Mouse (Mus musculus) kidney, postnatal 0 days (tissue): Measurements from ENCODE around the gene Olfr437. TPM values are rescaled to one million over a fixed set of nuclear protein-coding genes. Genes with fewer than 3 reads are reported as not detected.
"Not testable (repeated sequence)": the region's sequence is repeated elsewhere in the genome, so short reads cannot be mapped to it uniquely, and the experiment has no call there.

ENCODE experiments used
- ATAC-seq: fragments of 200-750 bp; cut with Nextera tagmentation; replicated peaks from 2 replicates; pipeline ENCODE4 v1.8.0; 2017; ENCODE audit warnings: low read depth, moderate number of reproducible peaks, moderate TSS enrichment, moderate library complexity; ENCODE audit not compliant: low FRiP score
- DNase-seq: peaks from one replicate; pipeline ENCODE4 v3.0.0-alpha.2; 2016; ENCODE audit warnings: low spot score
- H3K27ac ChIP-seq: fragments of 300-500 bp; sonication (generic); 2 replicates; pipeline ENCODE4 v1.5.1; 2014; ENCODE audit warnings: mild to moderate bottlenecking
- H3K27me3 ChIP-seq: fragments of 300-500 bp; sonication (generic); 2 replicates; pipeline ENCODE4 v1.6.1; 2014; ENCODE audit warnings: low read length, mixed read lengths; ENCODE audit not compliant: insufficient read depth
- H3K36me3 ChIP-seq: fragments of 300-500 bp; sonication (generic); 2 replicates; pipeline ENCODE4 v1.6.1; 2014; ENCODE audit warnings: low read length, mixed read lengths; ENCODE audit not compliant: insufficient read depth
- H3K4me1 ChIP-seq: fragments of 300-500 bp; sonication (generic); replicated peaks from 2 replicates; pipeline ENCODE4 v1.6.1; 2014; ENCODE audit warnings: antibody characterized with exemption, low read length, mixed read lengths; ENCODE audit not compliant: insufficient read depth
- H3K4me2 ChIP-seq: fragments of 300-500 bp; sonication (generic); 2 replicates; pipeline ENCODE4 v1.6.1; 2014; ENCODE audit warnings: mild to moderate bottlenecking, low read length, moderate library complexity, mixed read lengths
- H3K4me3 ChIP-seq: fragments of 300-500 bp; sonication (generic); replicated peaks from 2 replicates; pipeline ENCODE4 v1.5.1; 2014; ENCODE audit warnings: low read depth, low read length
- H3K9ac ChIP-seq: fragments of 300-500 bp; sonication (generic); 2 replicates; pipeline ENCODE4 v1.6.1; 2014; ENCODE audit warnings: low read depth, low read length
- H3K9me3 ChIP-seq: fragments of 300-500 bp; sonication (generic); replicated peaks from 2 replicates; pipeline ENCODE4 v1.6.1; 2016; ENCODE audit warnings: low read length, inconsistent platforms, mixed read lengths
- CTCF ChIP-seq: IDR thresholded peaks from 2 replicates; pipeline ENCODE4 v1.5.1; 2016; ENCODE audit warnings: antibody characterized with exemption, low read depth, mild to moderate bottlenecking, moderate library complexity
- WGBS: fragments of 180-500 bp; shearing (Covaris S2); extraction: QIAGEN DNeasy Blood & Tissue Kit; methylation state at CpG from one replicate; pipeline ENCODE4 v1.1.7; 2014; 5-methylcytosine and 5-hydroxymethylcytosine counted together
- polyA plus RNA-seq: library from polyadenylated mRNA; unstranded; fragments of >200 nt; fragmentation: Nextera tagmentation; extraction: Ambion mirVana; gene quantifications from 2 replicates; pipeline ENCODE4 v1.2.1, GENCODE M21; 2015

Gene Olfr437
- not detected in 2 replicates for polyA plus RNA-seq

GRCm38 (mm10) chr6:43162982-43163381 lies at the start of gene Olfr437:
Olfr437 (plus strand) TSS chr6:43163282.
- no peak for ATAC-seq
- no peak for DNase-seq
- no peak within 1 kb of the TSS for H3K27ac ChIP-seq
- H3K27me3 ChIP-seq, result no peaks in the 10 kb centered on the region
- H3K4me2 ChIP-seq, result no peak within 1 kb of the TSS
- no peak for TF ChIP-seq CTCF
- no peak within 1 kb of the TSS for H3K4me3 ChIP-seq
- no peaks in the 10 kb centered on the region for H3K4me1 ChIP-seq
- 67% methylated on average over 3 of the region's 3 CpGs for WGBS
- H3K9ac ChIP-seq, result no peak within 1 kb of the TSS
- no peaks in the 10 kb centered on the region for H3K9me3 ChIP-seq
- no peaks in the 10 kb centered on the region for H3K36me3 ChIP-seq

- not testable (repeated sequence) for H3K27me3 ChIP-seq, H3K9ac ChIP-seq, DNase-seq, H3K36me3 ChIP-seq, ATAC-seq, H3K4me1 ChIP-seq, H3K4me2 ChIP-seq, H3K9me3 ChIP-seq, H3K4me3 ChIP-seq, H3K27ac ChIP-seq
- WGBS, result 93% methylated on average over 2 of the region's 2 CpGs
Measured at GRCm38 (mm10) chr6:43146267-43146666, 16.8 kb upstream of the Olfr437 start, which contains the start of gene Olfr237-ps1. Olfr237-ps1 (plus strand) TSS chr6:43146567.

GRCm38 (mm10) chr6:43159502-43159901 lies 3.6 kb upstream of the Olfr437 start:
- H3K4me1 ChIP-seq, result no peaks in the 10 kb centered on the region
- H3K4me2 ChIP-seq, result no peak overlapping the region
- 47% methylated on average over 1 of the region's 1 CpGs for WGBS
- no peaks in the 10 kb centered on the region for H3K36me3 ChIP-seq
- H3K4me3 ChIP-seq, result no peak overlapping the region
- no peak overlapping the region for H3K9ac ChIP-seq
- no peak overlapping the region for H3K27ac ChIP-seq
- TF ChIP-seq CTCF, result no peak
- no peak for DNase-seq
- no peaks in the 10 kb centered on the region for H3K9me3 ChIP-seq
- no peak for ATAC-seq
- no peaks in the 10 kb centered on the region for H3K27me3 ChIP-seq

- no peak overlapping the region for H3K4me3 ChIP-seq
- H3K4me2 ChIP-seq, result no peak overlapping the region
- H3K27ac ChIP-seq, result no peak overlapping the region
- 90% methylated on average over 4 of the region's 4 CpGs for WGBS
- no peak for ATAC-seq
- no peak for TF ChIP-seq CTCF
- H3K36me3 ChIP-seq, result no peaks in the 10 kb centered on the region
- H3K9ac ChIP-seq, result no peak overlapping the region
- H3K27me3 ChIP-seq, result no peaks in the 10 kb centered on the region
- no peaks in the 10 kb centered on the region for H3K9me3 ChIP-seq
- no peaks in the 10 kb centered on the region for H3K4me1 ChIP-seq
- DNase-seq, result no peak
Measured at GRCm38 (mm10) chr6:43167246-43167645, 4.2 kb downstream of the Olfr437 start.

GRCm38 (mm10) chr6:43171840-43172239 lies 8.8 kb downstream of the Olfr437 start, which contains the start of gene Olfr13:
Olfr13 (plus strand) TSS chr6:43172140.
- no peaks in the 10 kb centered on the region for H3K27me3 ChIP-seq
- ATAC-seq, result no peak
- no peak within 1 kb of the TSS for H3K9ac ChIP-seq

GRCm38 (mm10) chr6:43178129-43178528 lies 15.0 kb downstream of the Olfr437 start:
- DNase-seq (no peak), ATAC-seq (no peak)
- Histone ChIP-seq H3K27ac (no peak overlapping the region), H3K27me3 (no peaks in the 10 kb centered on the region), H3K9me3 (no peaks in the 10 kb centered on the region), H3K4me2 (no peak overlapping the region), H3K9ac (no peak overlapping the region), H3K4me1 (no peaks in the 10 kb centered on the region), H3K36me3 (no peaks in the 10 kb centered on the region), H3K4me3 (no peak overlapping the region)
- no peak for TF ChIP-seq CTCF
- WGBS, result 76% methylated on average over 1 of the region's 1 CpGs

More at GRCm38 (mm10) chr6:43171840-43172239, 8.8 kb downstream of the Olfr437 start, which contains the start of gene Olfr13:
- Histone ChIP-seq H3K4me3 (no peak within 1 kb of the TSS), H3K4me1 (no peaks in the 10 kb centered on the region), H3K9me3 (no peaks in the 10 kb centered on the region), H3K4me2 (no peak within 1 kb of the TSS), H3K27ac (no peak within 1 kb of the TSS), H3K36me3 (no peaks in the 10 kb centered on the region)
- DNase-seq, result no peak
- WGBS, result 50% methylated on average over 4 of the region's 4 CpGs
- TF ChIP-seq CTCF, result no peak
